Mouse (Mus musculus) liver, adult 2 months (tissue): Measurements from ENCODE around the gene Podnl1.

Experiments
- CTCF ChIP-seq: fragments of 200-500 bp; IDR thresholded peaks from 2 replicates; pipeline ENCODE4 v1.5.1; 2011; ENCODE audit warnings: low read depth, low read length, control low read depth
- POLR2A ChIP-seq: fragments of 200-500 bp; IDR thresholded peaks from 2 replicates; pipeline ENCODE4 v1.6.1; 2011; ENCODE audit warnings: low read length, control low read depth; ENCODE audit not compliant: insufficient read depth; ENCODE audit errors: extremely low read depth

GRCm38 (mm10) chr8:84115646-84116045 is 10.1 kb upstream of the Podnl1 start:
- TF ChIP-seq POLR2A, result no peak
- TF ChIP-seq CTCF, result no peak
